Mouse (Mus musculus) liver, adult 2 months (tissue): ENCODE measurements around the gene Bicd1.

Experiments
- CTCF ChIP-seq: fragments of 200-500 bp; IDR thresholded peaks from 2 replicates; pipeline ENCODE4 v1.5.1; 2011; ENCODE audit warnings: low read depth, low read length, control low read depth
- POLR2A ChIP-seq: fragments of 200-500 bp; IDR thresholded peaks from 2 replicates; pipeline ENCODE4 v1.6.1; 2011; ENCODE audit warnings: low read length, control low read depth; ENCODE audit not compliant: insufficient read depth; ENCODE audit errors: extremely low read depth

DNA sequence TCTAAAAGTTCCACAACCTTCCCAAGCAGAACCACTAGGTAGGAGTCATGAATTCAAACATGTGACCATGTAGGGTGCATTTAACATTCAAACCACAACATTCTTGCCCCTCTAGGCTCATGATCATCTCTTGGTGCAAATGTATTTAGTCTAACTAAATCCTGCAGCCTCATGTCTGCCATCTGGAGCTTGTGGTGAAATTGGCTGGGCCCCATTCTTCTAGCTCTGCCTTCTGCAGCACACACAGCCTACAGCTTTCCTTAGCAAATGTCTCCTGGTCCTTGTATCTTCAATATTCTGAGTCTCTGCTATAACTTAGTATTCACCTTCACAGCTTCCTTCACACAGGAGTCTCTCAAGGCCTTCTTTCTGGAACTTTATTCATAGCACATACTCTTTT, 87.2 kb downstream of the Bicd1 start:
- TF ChIP-seq POLR2A (no peak), CTCF (no peak)
